Mouse (Mus musculus): ENCODE measurements at regions not wholly inside any gene's neighbourhood (a gene's known extent, or its start where the extent isn't known, plus 50 kb on each side); places are given as distances from the start of the nearest gene placed in this dataset.

DNA sequence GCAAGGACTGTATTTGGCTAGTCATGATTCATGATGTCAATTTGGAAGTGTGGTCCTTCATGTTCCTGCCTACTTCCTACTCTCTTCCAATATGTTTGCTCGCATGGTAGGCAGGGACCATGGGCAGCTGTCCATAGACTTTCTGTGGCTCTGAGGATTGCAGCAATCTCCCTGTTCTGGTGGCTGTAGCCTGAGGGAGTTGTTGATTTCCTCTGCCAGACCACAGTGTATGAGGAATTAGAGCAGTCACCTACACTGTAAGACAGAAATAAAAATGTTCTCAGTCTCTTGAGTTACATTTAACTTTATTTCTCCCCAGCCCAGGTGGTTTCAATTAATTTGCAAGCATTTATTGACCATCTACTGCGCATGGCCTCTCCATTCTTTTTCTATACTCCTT, 190.5 kb downstream of the 4930564D02Rik start:
- 87% methylated on average over 2 of the region's 2 CpGs for WGBS
- H3K4me1 ChIP-seq (replicated peaks): no peaks in the 10 kb centered on the region
- H3K4me3 ChIP-seq: no peak overlapping the region
- no peak for DNase-seq (ENCODE audit: low spot score)
- H3K9me3 ChIP-seq: no peaks in the 10 kb centered on the region
- no peaks in the 10 kb centered on the region for H3K27me3 ChIP-seq (ENCODE audit: insufficient read depth, poor library complexity, severe bottlenecking)
- H3K36me3 ChIP-seq: no peaks in the 10 kb centered on the region
- no peak overlapping the region for H3K27ac ChIP-seq

DNA sequence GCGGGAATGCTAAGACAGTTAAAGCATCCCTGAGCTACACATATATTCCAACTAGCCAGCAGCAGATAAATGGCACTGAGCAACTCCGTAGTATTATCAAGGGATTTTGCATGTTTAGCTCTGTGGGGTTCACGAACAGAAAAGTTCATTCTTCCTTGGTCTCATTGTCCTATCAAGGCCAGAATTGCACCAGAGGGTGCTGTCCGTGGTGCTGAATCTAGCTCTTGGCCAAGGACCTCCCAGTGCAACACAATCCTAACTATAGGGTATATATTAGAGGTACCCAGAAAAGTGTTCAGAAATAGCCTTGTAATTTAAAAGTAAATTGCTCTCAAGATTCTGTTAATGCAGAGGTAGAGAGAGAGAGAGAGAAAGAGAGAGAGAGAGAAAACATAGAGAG, 176.9 kb upstream of the Kcnd3 start:
- Histone ChIP-seq H3K36me3 (no peaks in the 10 kb centered on the region), H3K27me3 (ENCODE audit: insufficient read depth, poor library complexity, severe bottlenecking) (no peaks in the 10 kb centered on the region), H3K9me3 (no peaks in the 10 kb centered on the region), H3K4me3 (no peak overlapping the region), H3K4me1 (replicated peaks) (no peaks in the 10 kb centered on the region), H3K27ac (no peak overlapping the region)
- peak; percentile 68 for DNase-seq (ENCODE audit: low spot score)
- WGBS: 32% methylated on average over 4 of the region's 4 CpGs

DNA sequence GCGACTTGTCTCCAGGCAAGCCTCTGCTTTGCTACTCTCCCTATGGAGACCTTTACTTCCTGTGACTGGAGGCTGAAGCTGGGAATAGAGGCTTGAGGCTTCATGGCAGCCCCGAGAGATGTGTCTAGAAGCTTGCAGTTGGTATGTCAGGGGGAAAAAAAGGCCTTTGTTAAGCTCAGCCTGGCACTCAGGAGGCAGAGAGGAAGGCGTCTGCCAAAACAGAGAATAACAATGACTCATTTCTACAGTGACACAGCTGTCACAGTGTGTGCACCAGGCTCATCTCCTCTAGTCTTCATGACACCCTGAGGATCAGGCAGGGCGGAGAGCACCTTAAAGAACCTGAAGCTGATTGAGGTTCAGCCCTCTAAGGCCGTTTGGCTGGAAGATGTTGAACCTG, 171.2 kb upstream of the Kcnd3 start:
- Histone ChIP-seq H3K9me3 (no peaks in the 10 kb centered on the region), H3K4me1 (replicated peaks) (no peaks in the 10 kb centered on the region), H3K27ac (no peak overlapping the region), H3K36me3 (no peaks in the 10 kb centered on the region), H3K27me3 (ENCODE audit: insufficient read depth, poor library complexity, severe bottlenecking) (no peaks in the 10 kb centered on the region), H3K4me3 (no peak overlapping the region)
- no peak for DNase-seq (ENCODE audit: low spot score)
- 65% methylated on average over 5 of the region's 5 CpGs for WGBS

DNA sequence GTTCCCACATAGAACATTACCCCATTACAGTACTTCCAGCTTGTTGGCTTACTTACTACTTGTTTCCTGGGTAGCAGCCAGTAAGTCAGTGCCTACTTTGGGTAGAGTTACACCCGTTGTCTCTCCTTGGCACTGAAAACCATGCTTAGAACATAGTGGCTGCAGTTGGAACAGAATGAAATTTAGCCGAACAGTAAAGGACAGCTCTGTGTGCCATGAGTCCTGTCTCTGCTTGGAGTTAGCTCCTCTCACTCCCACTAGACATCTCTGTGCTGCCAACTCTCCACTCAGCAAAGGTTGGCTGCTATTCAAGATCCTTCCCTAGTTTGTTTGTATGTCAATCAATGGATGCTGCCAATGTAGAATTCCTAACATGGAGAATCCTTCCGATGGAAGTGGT, 170.4 kb upstream of the Kcnd3 start:
- Histone ChIP-seq H3K4me1 (replicated peaks) (no peaks in the 10 kb centered on the region), H3K27me3 (ENCODE audit: insufficient read depth, poor library complexity, severe bottlenecking) (no peaks in the 10 kb centered on the region), H3K4me3 (no peak overlapping the region), H3K27ac (no peak overlapping the region), H3K36me3 (no peaks in the 10 kb centered on the region), H3K9me3 (no peaks in the 10 kb centered on the region)
- no peak for DNase-seq (ENCODE audit: low spot score)
- WGBS: 90% methylated on average over 3 of the region's 3 CpGs

DNA sequence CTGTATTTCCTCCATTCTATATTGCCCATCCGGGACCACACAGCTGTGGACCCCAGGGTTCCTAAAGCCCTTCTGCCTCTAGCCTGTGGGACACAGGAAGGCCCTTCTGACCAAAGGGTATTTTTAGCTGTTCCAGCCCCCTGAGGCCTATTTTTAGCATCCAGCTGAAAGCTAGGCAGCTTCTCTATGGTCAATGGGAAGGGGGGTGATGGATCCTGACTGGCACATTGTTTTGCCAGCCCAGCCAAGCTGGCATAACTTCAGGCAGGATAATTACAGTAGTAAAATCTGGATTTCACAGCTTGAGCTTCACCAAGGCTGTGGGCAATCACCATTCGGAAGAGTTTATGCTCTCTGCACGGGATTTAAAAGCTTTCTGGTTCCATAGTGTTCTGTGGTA, 153.9 kb upstream of the Kcnd3 start:
- H3K4me1 ChIP-seq (replicated peaks): no peaks in the 10 kb centered on the region
- H3K27ac ChIP-seq: no peak overlapping the region
- H3K27me3 ChIP-seq (ENCODE audit: insufficient read depth, poor library complexity, severe bottlenecking): no peaks in the 10 kb centered on the region
- no peaks in the 10 kb centered on the region for H3K9me3 ChIP-seq
- WGBS: 84% methylated on average over 3 of the region's 3 CpGs
- no peak overlapping the region for H3K4me3 ChIP-seq
- H3K36me3 ChIP-seq: no peaks in the 10 kb centered on the region
- no peak for DNase-seq (ENCODE audit: low spot score)

DNA sequence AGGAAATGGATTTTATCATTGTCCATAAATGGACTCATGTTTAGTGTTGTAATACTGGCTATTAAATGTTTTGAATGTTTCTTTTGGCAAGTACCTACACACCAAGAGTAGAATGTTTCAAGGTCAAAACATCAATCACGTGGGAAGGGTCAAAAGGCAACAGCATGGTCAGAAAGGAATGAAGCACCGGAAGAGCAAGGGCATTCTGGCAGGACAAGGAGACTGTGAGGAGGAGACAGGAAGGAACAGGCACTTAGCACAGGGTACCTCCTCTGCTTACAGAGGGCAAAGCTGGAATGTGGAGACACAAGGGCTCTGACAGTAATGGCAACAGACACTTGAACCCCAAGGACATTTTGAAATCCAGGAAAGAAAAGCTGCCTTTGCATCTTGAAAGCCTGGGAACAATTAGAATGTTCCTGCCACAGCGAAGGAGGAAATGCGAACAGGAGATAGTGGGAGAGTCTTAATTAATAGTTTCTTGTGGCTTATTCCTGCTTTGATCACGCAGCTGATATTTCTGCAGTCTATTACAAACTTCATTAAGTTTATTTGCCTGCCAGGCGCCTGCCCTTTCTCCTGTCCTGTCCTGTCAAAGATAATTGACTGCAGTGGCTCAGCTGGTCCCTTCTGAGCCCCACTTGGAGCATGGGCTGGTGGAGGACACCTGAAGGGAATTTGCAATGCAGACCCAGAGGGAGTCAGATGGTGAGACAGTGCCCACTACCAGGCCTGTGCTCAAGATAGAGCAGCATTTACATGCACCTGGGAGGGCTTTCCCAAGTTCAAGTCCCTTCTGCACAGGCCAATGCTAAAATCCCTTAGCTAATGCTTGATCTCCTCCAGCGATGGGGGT, 151.2 kb upstream of the Kcnd3 start:
- no peaks in the 10 kb centered on the region for H3K9me3 ChIP-seq
- no peak for DNase-seq (ENCODE audit: low spot score)
- H3K4me3 ChIP-seq: no peak overlapping the region
- no peaks in the 10 kb centered on the region for H3K36me3 ChIP-seq
- no peak overlapping the region for H3K27ac ChIP-seq
- 70% methylated on average over 7 of the region's 7 CpGs for WGBS
- H3K4me1 ChIP-seq (replicated peaks): no peaks in the 10 kb centered on the region
- H3K27me3 ChIP-seq (ENCODE audit: insufficient read depth, poor library complexity, severe bottlenecking): no peaks in the 10 kb centered on the region

DNA sequence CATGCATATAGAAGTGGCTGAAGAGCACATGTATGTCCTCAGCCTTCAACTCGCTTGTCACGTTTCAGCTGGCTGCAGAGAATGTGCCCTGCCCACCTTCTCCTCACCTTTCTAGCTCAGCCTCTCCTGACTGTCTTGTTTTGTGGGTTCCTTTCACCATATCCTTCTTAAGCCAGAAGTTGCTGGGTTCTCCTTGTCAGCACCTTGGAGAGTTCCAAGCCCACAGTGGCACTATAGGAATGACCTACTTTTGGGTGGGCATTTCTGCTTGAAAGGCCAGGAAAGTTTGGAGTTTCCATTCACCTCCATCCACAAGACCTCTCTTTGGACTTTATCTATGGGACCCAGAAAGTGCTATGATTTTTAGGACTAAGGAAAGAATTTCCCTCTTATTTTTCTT, 144.5 kb upstream of the Kcnd3 start:
- Histone ChIP-seq H3K4me1 (replicated peaks) (no peaks in the 10 kb centered on the region), H3K27me3 (ENCODE audit: insufficient read depth, poor library complexity, severe bottlenecking) (no peaks in the 10 kb centered on the region), H3K9me3 (no peaks in the 10 kb centered on the region), H3K36me3 (no peaks in the 10 kb centered on the region), H3K27ac (no peak overlapping the region), H3K4me3 (no peak overlapping the region)
- DNase-seq (ENCODE audit: low spot score): peak; percentile 7
- 65% methylated on average over 2 of the region's 2 CpGs for WGBS

DNA sequence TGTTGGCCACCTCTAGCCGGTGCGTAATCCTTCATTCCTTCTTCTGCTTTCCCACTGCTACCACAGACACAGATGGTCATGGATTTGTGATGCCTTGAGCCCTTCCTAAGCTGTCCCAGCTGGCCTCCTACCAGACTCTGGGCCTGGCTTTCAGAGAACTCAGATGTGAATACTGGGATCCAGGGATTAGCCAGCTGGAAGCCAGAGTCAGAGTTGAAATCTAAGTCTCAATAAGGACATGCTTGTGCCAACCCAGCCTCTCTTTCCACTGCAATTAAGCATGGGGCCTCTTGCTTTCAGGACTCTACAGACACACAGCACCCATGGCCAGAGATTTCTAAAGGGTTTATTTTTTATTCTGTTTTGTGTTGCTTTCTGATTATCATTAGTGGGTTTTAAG, 143.1 kb upstream of the Kcnd3 start:
- H3K27ac ChIP-seq: no peak overlapping the region
- H3K36me3 ChIP-seq: no peaks in the 10 kb centered on the region
- WGBS: 86% methylated on average over 2 of the region's 2 CpGs
- no peak for DNase-seq (ENCODE audit: low spot score)
- H3K4me3 ChIP-seq: no peak overlapping the region
- no peaks in the 10 kb centered on the region for H3K27me3 ChIP-seq (ENCODE audit: insufficient read depth, poor library complexity, severe bottlenecking)
- H3K9me3 ChIP-seq: no peaks in the 10 kb centered on the region
- no peaks in the 10 kb centered on the region for H3K4me1 ChIP-seq (replicated peaks)

DNA sequence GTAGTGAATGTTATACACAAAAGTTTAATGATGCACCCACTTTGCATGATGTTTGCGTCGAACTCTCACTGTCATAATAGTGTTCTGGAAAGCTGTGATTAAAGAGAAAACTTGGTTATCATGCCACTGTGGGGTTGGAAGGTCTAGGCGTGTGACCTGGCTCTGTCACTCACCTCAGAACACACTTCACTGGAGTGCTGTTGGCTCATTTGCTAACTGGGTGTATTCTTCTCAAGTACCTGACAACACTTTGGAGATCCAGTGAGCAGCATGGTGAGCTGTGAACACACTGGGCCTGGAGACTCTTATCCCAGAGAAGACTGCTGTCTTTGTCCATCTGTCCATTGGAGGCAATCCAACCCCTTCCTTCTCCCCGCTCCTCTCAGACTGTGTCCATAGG, 98.9 kb upstream of the Kcnd3 start:
- Histone ChIP-seq H3K36me3 (no peaks in the 10 kb centered on the region), H3K4me3 (no peak overlapping the region), H3K27me3 (ENCODE audit: insufficient read depth, poor library complexity, severe bottlenecking) (no peaks in the 10 kb centered on the region), H3K9me3 (no peaks in the 10 kb centered on the region), H3K4me1 (replicated peaks) (0 out of 2 replicates have a peak, but pooled peaks cover 4% of the 10 kb centered on the region), H3K27ac (no peak overlapping the region)
- 90% methylated on average over 4 of the region's 4 CpGs for WGBS
- no peak for DNase-seq (ENCODE audit: low spot score)

DNA sequence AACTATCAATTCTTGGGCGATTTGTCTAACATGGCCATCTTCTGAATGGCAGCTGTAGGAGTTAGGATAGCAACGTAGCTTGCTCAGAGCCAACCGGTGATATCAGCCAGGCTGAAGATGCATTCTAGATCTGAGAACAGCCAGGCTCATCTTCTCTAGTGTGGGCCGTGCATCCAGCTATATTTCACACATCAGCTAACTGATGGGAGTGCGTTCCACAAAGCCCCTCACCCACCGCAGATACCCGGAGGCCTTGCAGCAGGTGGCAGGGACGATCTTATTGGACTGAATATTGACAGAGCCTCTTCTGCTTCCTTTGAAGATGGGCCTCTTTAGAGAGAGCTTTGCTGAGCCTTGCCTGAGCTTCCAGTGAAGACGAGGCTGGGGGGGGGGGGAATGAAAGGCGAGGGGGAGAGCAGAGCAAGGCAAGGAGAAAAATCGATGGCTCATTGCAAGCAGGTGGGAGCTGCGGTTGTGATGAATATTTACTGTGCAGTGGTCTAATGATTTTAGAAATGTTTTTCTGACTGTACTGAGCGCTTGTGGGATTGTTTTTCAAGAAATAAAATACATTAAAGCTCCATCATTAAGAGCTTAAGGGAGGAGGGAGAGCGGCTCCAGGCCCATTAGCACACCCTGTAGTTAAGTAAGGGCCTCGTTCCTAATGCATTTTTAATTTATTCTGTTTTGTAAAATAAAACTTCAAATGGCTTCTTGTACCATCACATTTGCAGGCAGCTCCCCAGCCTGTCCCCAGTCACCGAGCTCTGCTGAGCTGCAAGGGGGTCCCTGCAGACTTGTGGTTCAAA, 97.8 kb upstream of the Kcnd3 start:
- H3K4me1 ChIP-seq (replicated peaks): 0 out of 2 replicates have a peak, but pooled peaks cover 6% of the 10 kb centered on the region
- H3K27ac ChIP-seq: no peak overlapping the region
- DNase-seq (ENCODE audit: low spot score): no peak
- 84% methylated on average over 16 of the region's 16 CpGs for WGBS
- no peaks in the 10 kb centered on the region for H3K27me3 ChIP-seq (ENCODE audit: insufficient read depth, poor library complexity, severe bottlenecking)
- H3K36me3 ChIP-seq: no peaks in the 10 kb centered on the region
- H3K9me3 ChIP-seq: no peaks in the 10 kb centered on the region
- H3K4me3 ChIP-seq: no peak overlapping the region

DNA sequence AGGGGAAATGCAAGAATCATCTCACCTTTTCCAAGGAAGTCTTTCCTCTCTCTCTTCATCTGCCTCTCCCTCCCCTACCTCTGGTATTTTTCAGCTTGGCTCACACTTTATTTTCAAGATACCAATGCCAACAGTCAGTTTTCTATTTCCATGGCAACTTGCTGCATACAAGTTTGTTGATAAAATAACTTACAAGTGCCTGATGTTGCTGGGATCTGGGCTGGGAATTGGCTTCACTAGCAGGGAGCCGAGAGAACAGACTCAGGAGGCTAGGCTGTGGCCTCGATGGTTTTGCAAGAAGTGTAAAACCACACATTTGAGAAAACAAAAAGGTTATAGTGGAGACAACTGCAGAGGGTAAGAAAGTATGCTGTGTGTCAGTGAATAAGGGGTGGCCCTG, 94.6 kb upstream of the Kcnd3 start:
- no peak for DNase-seq (ENCODE audit: low spot score)
- Histone ChIP-seq H3K9me3 (no peaks in the 10 kb centered on the region), H3K36me3 (no peaks in the 10 kb centered on the region), H3K4me3 (no peak overlapping the region), H3K27ac (no peak overlapping the region), H3K4me1 (replicated peaks) (peaks cover 14% of the 10 kb centered on the region), H3K27me3 (ENCODE audit: insufficient read depth, poor library complexity, severe bottlenecking) (no peaks in the 10 kb centered on the region)
- WGBS: 73% methylated on average over 2 of the region's 2 CpGs

DNA sequence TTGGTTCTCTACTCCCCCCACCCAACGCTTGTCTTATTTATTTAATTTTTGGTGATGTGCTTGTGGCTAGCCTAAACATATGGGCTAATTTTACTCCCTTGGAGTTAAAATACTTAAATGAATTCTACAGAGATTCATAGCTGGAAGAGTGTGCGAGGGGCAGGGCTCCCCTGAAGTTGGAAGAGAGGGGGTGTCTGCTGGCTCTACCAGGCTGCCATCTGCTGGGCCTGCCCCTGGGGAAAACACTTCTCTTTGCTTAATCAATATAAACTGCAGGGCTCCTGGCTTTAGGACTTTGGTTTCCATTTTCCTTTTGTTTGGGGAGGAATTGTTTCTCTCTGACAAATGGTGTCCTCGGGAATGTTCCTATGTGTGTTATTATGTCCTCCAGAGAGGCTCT, 92.5 kb upstream of the Kcnd3 start:
- no peaks in the 10 kb centered on the region for H3K27me3 ChIP-seq (ENCODE audit: insufficient read depth, poor library complexity, severe bottlenecking)
- WGBS: 49% methylated on average over 3 of the region's 3 CpGs
- H3K9me3 ChIP-seq: no peaks in the 10 kb centered on the region
- H3K4me3 ChIP-seq: no peak overlapping the region
- H3K4me1 ChIP-seq (replicated peaks): peaks cover 14% of the 10 kb centered on the region
- no peaks in the 10 kb centered on the region for H3K36me3 ChIP-seq
- H3K27ac ChIP-seq: peak overlapping the region; percentile 45
- DNase-seq (ENCODE audit: low spot score): peak; percentile 12

DNA sequence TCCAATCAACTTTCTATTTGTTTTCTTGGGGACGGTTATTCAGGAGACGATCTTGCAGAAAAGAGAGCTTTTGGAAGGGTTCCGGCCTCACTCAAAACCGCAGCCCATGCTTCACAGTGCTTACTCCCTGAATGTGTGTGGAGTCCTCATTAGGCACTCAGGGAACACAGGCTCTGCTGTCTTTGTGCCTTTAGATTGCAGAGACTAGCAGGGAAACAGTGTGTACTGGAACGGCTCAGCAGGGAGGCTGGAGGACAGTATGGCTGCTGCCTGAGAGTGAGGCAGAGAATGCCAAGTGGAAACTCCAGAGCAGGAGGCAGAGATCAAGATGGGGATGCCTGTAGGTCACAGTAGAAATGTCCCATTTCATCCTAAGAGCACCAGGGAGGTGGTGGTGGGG, 87.4 kb upstream of the Kcnd3 start:
- no peaks in the 10 kb centered on the region for H3K36me3 ChIP-seq
- H3K4me1 ChIP-seq (replicated peaks): peaks cover 5% of the 10 kb centered on the region
- no peak overlapping the region for H3K4me3 ChIP-seq
- no peaks in the 10 kb centered on the region for H3K27me3 ChIP-seq (ENCODE audit: insufficient read depth, poor library complexity, severe bottlenecking)
- H3K9me3 ChIP-seq: no peaks in the 10 kb centered on the region
- WGBS: 80% methylated on average over 5 of the region's 5 CpGs
- DNase-seq (ENCODE audit: low spot score): no peak
- no peak overlapping the region for H3K27ac ChIP-seq
